Mouse (Mus musculus) C2C12 (cell line): ENCODE measurements around the gene Phyhd1. TPM values are rescaled to one million over a fixed set of nuclear protein-coding genes. Genes with fewer than 3 reads are reported as not detected.
A peak's percentile ranks its signal among the peaks of the same experiment; 100 is the strongest.

Experiments used
- H3K27me3 ChIP-seq: one replicate; pipeline ENCODE4 v1.6.1; 2011; ENCODE audit not compliant: control insufficient read depth, insufficient read depth, insufficient read length
- H3K36me3 ChIP-seq: one replicate; pipeline ENCODE4 v1.6.1; 2011; ENCODE audit not compliant: control insufficient read depth, insufficient read depth
- H3K4me3 ChIP-seq: one replicate; pipeline ENCODE4 v1.5.1; 2011; ENCODE audit warnings: mild to moderate bottlenecking, control low read depth; ENCODE audit not compliant: poor library complexity, insufficient read depth, severe bottlenecking
- H3K79me2 ChIP-seq: one replicate; pipeline ENCODE4 v1.6.1; 2011; ENCODE audit not compliant: control insufficient read depth, insufficient read depth
- H3K79me3 ChIP-seq: one replicate; pipeline ENCODE4 v1.6.1; 2011; ENCODE audit warnings: low read depth, control low read depth
- H3ac ChIP-seq: one replicate; pipeline ENCODE3; 2011; ENCODE audit warnings: low read depth; ENCODE audit not compliant: control insufficient read depth, insufficient read length
- CEBPB ChIP-seq: IDR thresholded peaks from one replicate; pipeline ENCODE4 v1.6.1; 2011; ENCODE audit warnings: low read depth, mild to moderate bottlenecking, control low read depth, moderate library complexity
- CTCF ChIP-seq: IDR thresholded peaks from one replicate; pipeline ENCODE4 v1.5.1; 2011; ENCODE audit not compliant: control insufficient read depth, insufficient read depth, insufficient read length
- FOSL1 ChIP-seq: IDR thresholded peaks from one replicate; pipeline ENCODE4 v1.8.0; 2011; ENCODE audit warnings: mild to moderate bottlenecking, low read length; ENCODE audit not compliant: poor library complexity, insufficient read depth, severe bottlenecking
- MAX ChIP-seq: IDR thresholded peaks from one replicate; pipeline ENCODE4 v1.6.1; 2011; ENCODE audit warnings: mild to moderate bottlenecking, control low read depth
- MYOD1 ChIP-seq: IDR thresholded peaks from one replicate; pipeline ENCODE4 v1.6.1; 2011; ENCODE audit warnings: low read depth; ENCODE audit not compliant: control insufficient read depth, insufficient read length
- MYOG ChIP-seq: IDR thresholded peaks from one replicate; pipeline ENCODE4 v1.6.1; 2011; ENCODE audit not compliant: control insufficient read depth, insufficient read length; ENCODE audit errors: extremely low read depth
- USF1 ChIP-seq: IDR thresholded peaks from one replicate; pipeline ENCODE4 v1.6.1; 2011; ENCODE audit warnings: low read depth, mild to moderate bottlenecking, control low read depth, moderate library complexity
- polyA plus RNA-seq: library from polyadenylated mRNA; unstranded; fragments of >200 nt; fragmentation: generic; extraction: Trizol; gene quantifications from one replicate; pipeline ENCODE4 v1.2.1, GENCODE M21; 2012; ENCODE audit warnings: missing spikeins

Phyhd1 gene
- polyA plus RNA-seq, 1 experiment: 1.4 TPM

- no peaks in the 10 kb centered on the region for H3K79me2 ChIP-seq
- H3ac ChIP-seq: no peak overlapping the region
- TF ChIP-seq MYOD1 (no peak), MYOG (no peak), CEBPB (no peak)
- no peaks in the 10 kb centered on the region for H3K79me3 ChIP-seq
- peaks cover 8% of the 10 kb centered on the region for H3K36me3 ChIP-seq
- no peak overlapping the region for H3K4me3 ChIP-seq
- H3K27me3 ChIP-seq: no peaks in the 10 kb centered on the region
Measured at GRCm38 (mm10) chr2:30269241-30269990, 3.4 kb downstream of the Phyhd1 start.

- no peak overlapping the region for H3ac ChIP-seq
- H3K79me3 ChIP-seq: no peaks in the 10 kb centered on the region
- no peaks in the 10 kb centered on the region for H3K79me2 ChIP-seq
- no peaks in the 10 kb centered on the region for H3K27me3 ChIP-seq
- peaks cover 1% of the 10 kb centered on the region for H3K36me3 ChIP-seq
- H3K4me3 ChIP-seq: no peak overlapping the region
- no peak for TF ChIP-seq USF1
- peak; percentile 29 for TF ChIP-seq CTCF
Measured at GRCm38 (mm10) chr2:30270134-30270533, 4.1 kb downstream of the Phyhd1 start.

GRCm38 (mm10) chr2:30280743-30281142 is 14.7 kb downstream of the Phyhd1 start, which contains the start of gene Gm28038:
TSS of gene Gm28038 (plus strand) at chr2:30281043.
- Histone ChIP-seq H3K79me2 (peaks cover 18% of the 10 kb centered on the region), H3K27me3 (no peaks in the 10 kb centered on the region), H3K79me3 (peaks cover 9% of the 10 kb centered on the region), H3ac (no peak within 1 kb of the TSS), H3K4me3 (no peak within 1 kb of the TSS), H3K36me3 (no peaks in the 10 kb centered on the region)
- no peak for TF ChIP-seq MAX
- no peak for TF ChIP-seq FOSL1
- TF ChIP-seq CEBPB: no peak

GRCm38 (mm10) chr2:30281651-30282050 is 15.6 kb downstream of the Phyhd1 start:
- Histone ChIP-seq H3ac (no peak overlapping the region), H3K79me2 (peaks cover 28% of the 10 kb centered on the region), H3K79me3 (peaks cover 11% of the 10 kb centered on the region), H3K27me3 (no peaks in the 10 kb centered on the region), H3K4me3 (no peak overlapping the region), H3K36me3 (no peaks in the 10 kb centered on the region)
- no peak for TF ChIP-seq CTCF
- no peak for TF ChIP-seq CEBPB
- no peak for TF ChIP-seq MAX
- no peak for TF ChIP-seq MYOD1

- Histone ChIP-seq H3ac (no peak overlapping the region), H3K27me3 (no peaks in the 10 kb centered on the region), H3K79me2 (peaks cover 43% of the 10 kb centered on the region), H3K4me3 (no peak overlapping the region), H3K79me3 (peaks cover 27% of the 10 kb centered on the region), H3K36me3 (no peaks in the 10 kb centered on the region)
- TF ChIP-seq FOSL1 (no peak), CEBPB (no peak), MAX (no peak), USF1 (no peak), CTCF (no peak), MYOD1 (no peak), MYOG (no peak)
Measured at GRCm38 (mm10) chr2:30283193-30283592, 17.2 kb downstream of the Phyhd1 start.

GRCm38 (mm10) chr2:30285004-30285403 is 19.0 kb downstream of the Phyhd1 start:
- Histone ChIP-seq H3ac (no peak overlapping the region), H3K79me2 (peaks cover 61% of the 10 kb centered on the region), H3K27me3 (no peaks in the 10 kb centered on the region), H3K36me3 (peaks cover 12% of the 10 kb centered on the region), H3K4me3 (peak overlapping the region; percentile 94), H3K79me3 (peaks cover 41% of the 10 kb centered on the region)
- no peak for TF ChIP-seq MYOG
- TF ChIP-seq CEBPB: no peak
- TF ChIP-seq FOSL1: no peak
- TF ChIP-seq MAX: no peak
- no peak for TF ChIP-seq USF1
- no peak for TF ChIP-seq CTCF
- no peak for TF ChIP-seq MYOD1
